Mouse (Mus musculus) right cerebral cortex, postnatal 25 days (tissue): ENCODE results near the gene Fuom.
A peak's percentile ranks its signal among the peaks of the same experiment; 100 is the strongest.

Experiments
- DNase-seq: peaks from one replicate; pipeline ENCODE4 v3.0.0; 2022

The Fuom gene

DNA sequence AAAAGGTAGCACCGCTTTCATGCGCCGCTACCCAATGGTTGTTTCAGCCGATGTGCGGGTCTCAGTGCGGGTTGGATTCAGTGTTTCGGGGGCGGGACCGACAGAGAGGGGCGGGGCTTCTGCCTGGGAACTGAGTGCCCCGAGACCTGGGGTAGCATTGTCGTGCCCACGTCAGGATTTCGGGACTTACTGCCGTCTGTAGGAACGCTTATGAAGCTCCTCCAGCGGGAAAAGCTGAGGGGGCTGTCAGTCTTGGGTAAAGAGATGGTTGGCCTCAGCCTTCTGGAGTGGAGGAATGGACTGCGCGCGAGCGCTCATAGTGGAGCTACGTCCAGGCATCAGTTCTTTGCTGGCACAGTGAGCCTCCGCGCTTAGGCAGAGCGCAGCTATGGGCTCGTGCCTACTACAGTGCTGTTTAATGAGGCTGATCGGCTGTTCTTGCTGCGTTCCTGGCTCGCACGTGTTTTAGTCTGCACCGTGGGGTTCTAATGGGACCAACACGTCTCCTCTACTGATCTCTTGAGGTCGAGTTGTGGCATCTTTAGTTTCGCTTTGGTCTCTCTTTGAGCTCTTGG lies 53.0 kb downstream of the Fuom start:
- peak; percentile 32 for DNase-seq

DNA sequence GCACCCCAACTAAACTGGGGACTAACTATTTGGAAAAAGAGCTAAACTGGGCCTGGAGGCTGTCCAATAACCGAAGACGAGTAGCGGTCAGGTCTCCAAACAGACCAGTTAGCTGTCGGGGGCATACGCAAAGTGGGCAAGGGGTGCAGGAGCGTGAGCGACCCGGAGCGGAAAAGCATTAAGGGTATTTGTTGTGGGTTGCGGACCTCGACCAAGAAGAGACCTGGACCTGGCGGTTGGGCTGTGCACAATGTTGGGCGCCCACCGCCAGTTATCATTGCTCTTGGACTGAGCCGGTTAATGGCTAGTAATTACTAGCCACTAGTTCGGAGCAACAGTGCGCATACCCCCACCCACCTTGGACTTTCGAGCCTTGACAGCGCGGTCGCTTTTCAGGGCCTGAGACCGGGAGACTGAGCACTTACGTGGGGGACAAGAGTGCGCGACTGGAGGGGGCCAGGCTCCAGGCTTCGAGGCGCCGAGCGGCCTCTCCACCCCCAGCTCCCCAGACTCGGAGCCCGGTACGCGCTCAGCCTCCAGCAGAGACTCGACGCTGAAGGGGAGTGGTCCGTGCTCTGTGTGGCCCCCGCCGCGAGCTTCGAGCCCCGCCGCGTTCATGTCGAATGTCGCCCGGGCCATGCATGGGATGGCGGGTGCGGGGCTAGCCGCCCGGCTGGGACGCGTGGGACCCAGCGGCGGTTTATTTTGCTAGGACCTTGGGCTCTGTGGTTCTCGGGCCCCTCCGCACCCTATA lies 53.7 kb downstream of the Fuom start, which contains the start of gene Msx3:
Gene Msx3 (minus strand): TSS at position 729 of the 754 bp plus-strand sequence.
- no peak for DNase-seq

DNA sequence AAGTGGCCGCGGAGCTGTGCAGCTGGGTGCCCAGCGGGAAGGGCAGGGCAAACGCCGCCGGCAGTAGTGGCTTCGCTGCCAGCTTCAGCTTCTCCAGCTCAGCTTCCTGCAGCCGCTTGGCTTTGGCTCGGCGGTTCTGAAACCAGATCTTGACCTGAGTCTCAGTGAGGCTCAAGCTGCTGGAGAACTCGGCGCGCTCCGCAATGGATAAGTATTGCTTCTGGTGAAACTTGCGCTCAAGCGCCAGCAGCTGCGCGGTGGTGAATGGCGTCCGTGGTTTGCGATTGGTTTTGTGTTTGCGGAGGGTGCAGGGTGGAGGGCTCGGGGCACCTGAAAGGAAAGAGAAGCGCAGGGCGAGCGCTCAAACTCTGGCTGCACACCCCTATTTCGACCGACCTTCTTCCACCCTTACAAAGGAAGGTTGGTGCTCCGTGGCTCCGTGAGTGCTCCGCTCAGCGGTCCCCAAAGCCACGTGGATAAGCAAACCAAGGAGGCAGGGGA lies 54.4 kb downstream of the Fuom start:
- peak; percentile 33 for DNase-seq
